Mouse (Mus musculus) CH12.LX (cell line): Measurements from ENCODE around the gene Fgfr2. TPM values are rescaled to one million over a fixed set of nuclear protein-coding genes. Genes with fewer than 3 reads are reported as not detected.

Experiments
- DNase-seq: peaks from one replicate; pipeline ENCODE4 v3.0.0-alpha.2; 2013; ENCODE audit errors: extremely low read depth
- H3K27ac ChIP-seq: 2 replicates; pipeline ENCODE4 v1.5.1; 2012; ENCODE audit warnings: low read depth, mild to moderate bottlenecking, control low read depth, moderate library complexity; ENCODE audit not compliant: insufficient read depth
- H3K27me3 ChIP-seq: replicated peaks from 2 replicates; pipeline ENCODE3; 2012; ENCODE audit warnings: inconsistent platforms
- H3K36me3 ChIP-seq, 2 experiments: replicated peaks in 1 of 2; 2 replicates each; pipeline versions ENCODE3 to v1.6.1; 2012; ENCODE audit warnings: inconsistent platforms in 1 of 2, low read length in 1 of 2, mild to moderate bottlenecking in 1 of 2, mixed read lengths in 1 of 2, moderate library complexity in 1 of 2; ENCODE audit not compliant: control insufficient read depth in 1 of 2, insufficient read depth in 1 of 2
- H3K4me1 ChIP-seq, 2 experiments: 2 replicates each; pipeline ENCODE4 v1.6.1; 2012; ENCODE audit warnings: inconsistent platforms in 1 of 2, moderate library complexity in 1 of 2; ENCODE audit not compliant: insufficient read depth in 2 of 2, control insufficient read depth in 1 of 2
- H3K4me2 ChIP-seq: 2 replicates; pipeline ENCODE4 v1.6.1; 2012; ENCODE audit warnings: low read depth, mild to moderate bottlenecking, control low read depth; ENCODE audit not compliant: poor library complexity, insufficient read depth, severe bottlenecking
- H3K4me3 ChIP-seq, 3 experiments: fragments of 150-350 bp in 1 of 3; sonication (generic) in 1 of 3; replicated peaks in 1 of 3; 2 replicates each; pipeline versions ENCODE3 to v1.5.1; 2011 to 2012; ENCODE audit warnings: low read depth in 2 of 3, low read length in 2 of 3, mild to moderate bottlenecking in 2 of 3, moderate library complexity in 2 of 3, control low read depth in 1 of 3, improper control_type of control experiment in 1 of 3, inconsistent platforms in 1 of 3, mixed read lengths in 1 of 3; ENCODE audit not compliant: poor library complexity in 1 of 3
- H3K79me2 ChIP-seq: replicated peaks from 2 replicates; pipeline ENCODE4 v1.6.1; 2012; ENCODE audit warnings: mild to moderate bottlenecking, moderate library complexity; ENCODE audit not compliant: control insufficient read depth, poor library complexity, insufficient read depth, severe bottlenecking; ENCODE audit errors: extremely low read depth
- H3K9ac ChIP-seq: 2 replicates; pipeline ENCODE4 v1.6.1; 2012; ENCODE audit warnings: low read depth, mild to moderate bottlenecking, control low read depth, moderate library complexity; ENCODE audit not compliant: insufficient read depth
- H3K9me3 ChIP-seq: replicated peaks from 2 replicates; pipeline ENCODE3; 2012; ENCODE audit warnings: low read length, inconsistent platforms, mixed read lengths
- CHD2 ChIP-seq: IDR thresholded peaks from 2 replicates; pipeline ENCODE4 v1.6.1; 2011; ENCODE audit warnings: low read length, improper control_type of control experiment
- CTCF ChIP-seq, 2 experiments: IDR thresholded peaks in 1 of 2; conservative IDR thresholded peaks in 1 of 2; 2 replicates each; pipeline ENCODE4 v1.5.1; 2011 to 2012; ENCODE audit warnings: low read depth in 2 of 2, low read length in 2 of 2, improper control_type of control experiment in 1 of 2, inconsistent platforms in 1 of 2, mild to moderate bottlenecking in 1 of 2, moderate library complexity in 1 of 2
- E2F4 ChIP-seq: IDR thresholded peaks from 2 replicates; pipeline ENCODE4 v1.6.1; 2011; ENCODE audit warnings: low read depth, low read length, improper control_type of control experiment; ENCODE audit not compliant: insufficient replicate concordance
- EP300 ChIP-seq: IDR thresholded peaks from 2 replicates; pipeline ENCODE4 v1.6.1; 2011; ENCODE audit warnings: low read length, improper control_type of control experiment
- HCFC1 ChIP-seq: IDR thresholded peaks from 2 replicates; pipeline ENCODE4 v1.6.1; 2012; ENCODE audit warnings: low read depth, mild to moderate bottlenecking, inconsistent platforms, low read length, improper control_type of control experiment
- KAT2A ChIP-seq: IDR thresholded peaks from 2 replicates; pipeline ENCODE4 v1.6.1; 2012; ENCODE audit warnings: low read length, improper control_type of control experiment, inconsistent platforms; ENCODE audit not compliant: insufficient replicate concordance
- MAX ChIP-seq: IDR thresholded peaks from 2 replicates; pipeline ENCODE4 v1.6.1; 2011; ENCODE audit warnings: low read length, improper control_type of control experiment
- MYC ChIP-seq: IDR thresholded peaks from 2 replicates; pipeline ENCODE4 v1.6.1; 2011; ENCODE audit warnings: low read depth, mild to moderate bottlenecking, improper control_type of control experiment, low read length
- NELFE ChIP-seq: IDR thresholded peaks from 2 replicates; pipeline ENCODE4 v1.6.1; 2011; ENCODE audit warnings: low read depth, low read length, improper control_type of control experiment
- PAX5 ChIP-seq: IDR thresholded peaks from 2 replicates; pipeline ENCODE4 v1.6.1; 2012; ENCODE audit warnings: low read length, inconsistent platforms, mixed read lengths
- RAD21 ChIP-seq: IDR thresholded peaks from 2 replicates; pipeline ENCODE4 v1.6.1; 2011; ENCODE audit warnings: low read depth, mild to moderate bottlenecking, low read length, improper control_type of control experiment, moderate library complexity
- RCOR1 ChIP-seq: conservative IDR thresholded peaks from 2 replicates; pipeline ENCODE4 v1.6.1; 2012; ENCODE audit warnings: low read depth, mild to moderate bottlenecking, inconsistent platforms, low read length, improper control_type of control experiment
- SIN3A ChIP-seq: IDR thresholded peaks from 2 replicates; pipeline ENCODE4 v1.6.1; 2012; ENCODE audit warnings: low read length, improper control_type of control experiment, inconsistent platforms
- SMC3 ChIP-seq: IDR thresholded peaks from 2 replicates; pipeline ENCODE4 v1.6.1; 2011; ENCODE audit warnings: low read depth, low read length, improper control_type of control experiment
- TCF12 ChIP-seq: IDR thresholded peaks from 2 replicates; pipeline ENCODE4 v1.6.1; 2014; ENCODE audit warnings: low read depth, mild to moderate bottlenecking, inconsistent platforms, low read length, improper control_type of control experiment
- UBTF ChIP-seq: IDR thresholded peaks from 2 replicates; pipeline ENCODE4 v1.6.1; 2012; ENCODE audit warnings: low read depth, mild to moderate bottlenecking, inconsistent platforms, low read length, improper control_type of control experiment, moderate library complexity
- ZKSCAN1 ChIP-seq: IDR thresholded peaks from 2 replicates; pipeline ENCODE4 v1.6.1; 2012; ENCODE audit warnings: low read depth, inconsistent platforms, low read length, improper control_type of control experiment, borderline replicate concordance
- ZMIZ1 ChIP-seq: IDR thresholded peaks from 2 replicates; pipeline ENCODE4 v1.6.1; 2012; ENCODE audit warnings: low read depth, mild to moderate bottlenecking, inconsistent platforms, low read length, improper control_type of control experiment
- dilution Hi-C: fragments of 300-500 bp; cut with MboI; formaldehyde crosslinking; loops from 2 replicates; pipeline ENCODE4 v1.14.3; 2020; ENCODE audit warnings: low sequenced_read_pairs; ENCODE audit not compliant: extremely low pct_unique_long_range_greater_than_20kb, extremely low pct_ligation_motif_present
- in situ Hi-C: fragments of 300-500 bp; cut with MboI; formaldehyde crosslinking; loops from 3 replicates; pipeline ENCODE4 v1.14.3; 2019; ENCODE audit warnings: low sequenced_read_pairs, low pct_ligation_motif_present, low pct_unique_long_range_greater_than_20kb, mixed read lengths
- polyA plus RNA-seq: library from polyadenylated mRNA; unstranded; fragments of >175 nt; gene quantifications from 2 replicates; pipeline ENCODE4 v1.2.1, GENCODE M21; 2012; ENCODE audit warnings: low read depth; ENCODE audit not compliant: insufficient read length
- total RNA-seq, 2 experiments: library from RNA; depleted of rRNA; stranded (reverse); fragments of 300-350 nt in 1 of 2; fragments of >200 nt in 1 of 2; gene quantifications; 2 replicates each; pipeline ENCODE4 v1.2.3; 2012 to 2014

Gene Fgfr2
- total and polyA plus RNA-seq, 3 experiments: not detected

- Histone ChIP-seq H3K27me3 (peaks cover 84% of the 10 kb centered on the region), H3K9me3 (no peaks in the 10 kb centered on the region), H3K36me3 (no peaks in the 10 kb centered on the region), H3K4me1 (no peaks in the 10 kb centered on the region), H3K27ac (no peak overlapping the region), H3K4me2 (no peak overlapping the region), H3K79me2 (no peaks in the 10 kb centered on the region), H3K9ac (no peak overlapping the region), H3K4me3 (no peak overlapping the region)
- peak; percentile 18 for DNase-seq
- peak; percentile 57 to 76 for TF ChIP-seq CTCF (conservative IDR thresholded peaks at IDR 0.05 in 1 of 2, IDR thresholded peaks at IDR 0.05 in 1 of 2; ENCODE audit: low read depth in 2 of 2, low read length in 2 of 2)
- TF ChIP-seq RAD21: peak; percentile 76
- TF ChIP-seq SMC3: peak; percentile 67
- TF ChIP-seq KAT2A: no peak
- dilution Hi-C loops: no loop called here
- in situ Hi-C loops: loop anchor here (10.0 kb wide), 1 partner anchor 319 kb away; no protein-coding TSS in a partner anchor
Measured at GRCm38 (mm10) chr7:132213460-132213859, 909.7 kb downstream of the Fgfr2 start.

GRCm38 (mm10) chr7:132211920-132212701, 911.0 kb downstream of the Fgfr2 start:
- Histone ChIP-seq H3K4me1 (no peaks in the 10 kb centered on the region), H3K4me2 (no peak overlapping the region), H3K27ac (no peak overlapping the region), H3K9ac (no peak overlapping the region), H3K79me2 (no peaks in the 10 kb centered on the region), H3K9me3 (no peaks in the 10 kb centered on the region), H3K4me3 (no peak overlapping the region), H3K36me3 (no peaks in the 10 kb centered on the region), H3K27me3 (peaks cover 95% of the 10 kb centered on the region)
- in situ Hi-C loops (loop anchor here (10.0 kb wide), 1 partner anchor 317 kb away; no protein-coding TSS in a partner anchor), dilution Hi-C loops (no loop called here)
- TF ChIP-seq RAD21: no peak
- TF ChIP-seq TCF12: no peak
- TF ChIP-seq UBTF: no peak
- TF ChIP-seq ZKSCAN1: no peak
- no peak for TF ChIP-seq MYC
- no peak for DNase-seq

GRCm38 (mm10) chr7:132210616-132211015, 912.5 kb downstream of the Fgfr2 start:
- no peaks in the 10 kb centered on the region for H3K36me3 ChIP-seq
- H3K27me3 ChIP-seq: peaks cover 97% of the 10 kb centered on the region
- H3K27ac ChIP-seq: no peak overlapping the region
- H3K79me2 ChIP-seq: no peaks in the 10 kb centered on the region
- H3K9me3 ChIP-seq: no peaks in the 10 kb centered on the region
- H3K4me1 ChIP-seq: no peaks in the 10 kb centered on the region
- no peak overlapping the region for H3K9ac ChIP-seq
- no peak for DNase-seq
- in situ Hi-C loops: loop anchor here (10.0 kb wide), 1 partner anchor 316 kb away; no protein-coding TSS in a partner anchor
- dilution Hi-C loops: no loop called here
- H3K4me3 ChIP-seq: no peak overlapping the region
- TF ChIP-seq RAD21 (no peak), MYC (no peak), MAX (no peak), E2F4 (no peak), NELFE (no peak), ZMIZ1 (no peak), RCOR1 (no peak), CHD2 (no peak), PAX5 (no peak), SIN3A (no peak), SMC3 (no peak), ZKSCAN1 (no peak), HCFC1 (no peak), EP300 (no peak)
- H3K4me2 ChIP-seq: no peak overlapping the region
